Mouse (Mus musculus) C2C12 (cell line): ENCODE data around the gene Tsc2. TPM values are rescaled to one million over a fixed set of nuclear protein-coding genes. Genes with fewer than 3 reads are reported as not detected.

Experiments used
- H3K27me3 ChIP-seq: one replicate; pipeline ENCODE4 v1.6.1; 2011; ENCODE audit not compliant: control insufficient read depth, insufficient read depth, insufficient read length
- H3K36me3 ChIP-seq: one replicate; pipeline ENCODE4 v1.6.1; 2011; ENCODE audit not compliant: control insufficient read depth, insufficient read depth
- H3K4me3 ChIP-seq: one replicate; pipeline ENCODE4 v1.5.1; 2011; ENCODE audit warnings: mild to moderate bottlenecking, control low read depth; ENCODE audit not compliant: poor library complexity, insufficient read depth, severe bottlenecking
- H3K79me2 ChIP-seq: one replicate; pipeline ENCODE4 v1.6.1; 2011; ENCODE audit not compliant: control insufficient read depth, insufficient read depth
- H3K79me3 ChIP-seq: one replicate; pipeline ENCODE4 v1.6.1; 2011; ENCODE audit warnings: low read depth, control low read depth
- H3ac ChIP-seq: one replicate; pipeline ENCODE3; 2011; ENCODE audit warnings: low read depth; ENCODE audit not compliant: control insufficient read depth, insufficient read length
- CEBPB ChIP-seq: IDR thresholded peaks from one replicate; pipeline ENCODE4 v1.6.1; 2011; ENCODE audit warnings: low read depth, mild to moderate bottlenecking, control low read depth, moderate library complexity
- CTCF ChIP-seq: IDR thresholded peaks from one replicate; pipeline ENCODE4 v1.5.1; 2011; ENCODE audit not compliant: control insufficient read depth, insufficient read depth, insufficient read length
- FOSL1 ChIP-seq: IDR thresholded peaks from one replicate; pipeline ENCODE4 v1.8.0; 2011; ENCODE audit warnings: mild to moderate bottlenecking, low read length; ENCODE audit not compliant: poor library complexity, insufficient read depth, severe bottlenecking
- MAX ChIP-seq: IDR thresholded peaks from one replicate; pipeline ENCODE4 v1.6.1; 2011; ENCODE audit warnings: mild to moderate bottlenecking, control low read depth
- MYOD1 ChIP-seq: IDR thresholded peaks from one replicate; pipeline ENCODE4 v1.6.1; 2011; ENCODE audit warnings: low read depth; ENCODE audit not compliant: control insufficient read depth, insufficient read length
- MYOG ChIP-seq: IDR thresholded peaks from one replicate; pipeline ENCODE4 v1.6.1; 2011; ENCODE audit not compliant: control insufficient read depth, insufficient read length; ENCODE audit errors: extremely low read depth
- USF1 ChIP-seq: IDR thresholded peaks from one replicate; pipeline ENCODE4 v1.6.1; 2011; ENCODE audit warnings: low read depth, mild to moderate bottlenecking, control low read depth, moderate library complexity
- polyA plus RNA-seq: library from polyadenylated mRNA; unstranded; fragments of >200 nt; fragmentation: generic; extraction: Trizol; gene quantifications from one replicate; pipeline ENCODE4 v1.2.1, GENCODE M21; 2012; ENCODE audit warnings: missing spikeins

The Tsc2 gene
- polyA plus RNA-seq, 1 experiment, result 33.3 TPM

DNA sequence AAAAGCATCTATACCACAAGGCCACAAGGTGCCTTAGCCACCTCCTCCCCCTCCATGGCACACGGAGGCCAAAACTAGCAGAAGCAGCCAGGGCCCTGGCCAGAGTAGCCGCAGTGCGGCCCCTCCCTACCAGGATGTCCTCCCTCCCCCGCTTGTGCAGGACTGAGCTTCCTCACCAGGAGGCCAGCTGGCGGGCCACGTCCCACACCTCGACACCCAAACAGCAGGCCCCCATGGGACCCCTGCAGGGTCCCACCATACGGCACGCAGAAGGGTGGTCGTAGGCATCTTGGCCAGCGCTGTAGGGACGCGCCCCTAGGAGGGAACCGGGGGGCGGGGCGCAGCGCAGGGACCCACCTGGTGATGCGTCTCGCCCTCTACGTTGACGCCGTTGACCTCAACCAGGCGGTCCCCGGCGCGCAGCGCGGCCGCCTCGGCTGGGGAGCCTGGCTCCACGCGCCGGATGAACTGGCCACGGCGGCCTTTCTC lies 17.2 kb upstream of the Tsc2 start:
- H3K36me3 ChIP-seq, result no peaks in the 10 kb centered on the region
- H3ac ChIP-seq, result peak overlapping the region; percentile 73
- peaks cover 4% of the 10 kb centered on the region for H3K27me3 ChIP-seq
- no peak for TF ChIP-seq MYOG
- TF ChIP-seq MYOD1, result no peak
- TF ChIP-seq MAX, result no peak
- TF ChIP-seq CTCF, result no peak
- no peak for TF ChIP-seq FOSL1
- no peak for TF ChIP-seq CEBPB
- TF ChIP-seq USF1, result no peak
- H3K4me3 ChIP-seq, result peak overlapping the region; percentile 23
- no peaks in the 10 kb centered on the region for H3K79me3 ChIP-seq
- no peaks in the 10 kb centered on the region for H3K79me2 ChIP-seq

DNA sequence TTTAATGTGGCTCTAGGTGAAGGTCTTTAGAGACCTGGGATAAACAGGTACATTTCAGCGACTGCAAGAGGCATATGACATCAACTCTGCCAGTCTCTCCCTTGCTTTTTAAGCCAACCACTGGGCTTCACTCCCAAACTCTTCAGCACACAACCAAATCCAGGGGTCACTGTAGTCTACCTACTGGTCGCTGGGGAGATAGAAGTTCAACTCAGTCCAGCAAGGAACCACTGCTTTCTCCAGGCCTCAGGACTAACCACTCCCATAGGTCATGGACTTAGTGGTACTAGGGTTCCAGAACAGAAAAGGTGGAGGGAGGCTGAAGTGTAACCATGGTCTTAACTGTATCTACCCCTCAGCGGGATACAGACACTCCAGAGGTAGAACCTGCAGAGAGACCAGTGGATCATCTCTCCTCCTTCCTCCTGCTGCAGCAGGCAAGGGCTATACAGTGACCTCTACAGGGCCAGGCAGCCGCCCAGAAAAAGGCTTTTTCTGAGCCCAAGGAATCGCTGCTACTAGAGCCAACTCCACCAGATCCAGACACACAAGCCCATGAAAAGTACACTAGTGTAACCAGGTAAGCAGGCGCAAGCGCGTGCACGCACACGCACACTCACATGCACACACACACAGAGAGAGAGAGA lies 16.4 kb upstream of the Tsc2 start:
- Histone ChIP-seq H3K36me3 (no peaks in the 10 kb centered on the region), H3K79me2 (no peaks in the 10 kb centered on the region), H3K4me3 (no peak overlapping the region), H3ac (no peak overlapping the region), H3K27me3 (peaks cover 4% of the 10 kb centered on the region), H3K79me3 (no peaks in the 10 kb centered on the region)
- TF ChIP-seq MYOD1 (no peak), CTCF (no peak), MAX (no peak), CEBPB (no peak), FOSL1 (no peak), MYOG (no peak), USF1 (no peak)

DNA sequence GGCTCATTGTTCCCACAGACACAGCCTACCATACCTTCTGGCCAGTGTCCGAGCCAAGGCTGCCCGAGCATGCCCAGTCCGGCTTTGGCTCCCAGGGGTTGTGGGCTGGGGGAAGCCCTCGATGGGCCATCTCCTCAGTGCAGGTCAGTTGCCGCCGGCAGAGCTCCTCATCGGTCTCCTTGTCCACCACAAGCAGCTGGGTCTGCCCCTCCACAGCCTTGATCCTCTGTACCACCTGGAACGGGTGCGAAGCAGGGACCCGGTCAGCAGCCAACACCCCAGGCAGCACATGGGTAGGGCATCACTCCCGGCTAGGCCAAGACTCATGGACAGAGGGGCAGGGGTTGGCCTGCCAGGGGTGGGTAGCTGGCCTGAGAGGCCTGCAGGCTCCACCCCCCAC lies 15.1 kb upstream of the Tsc2 start:
- TF ChIP-seq FOSL1 (no peak), USF1 (no peak), MYOG (no peak), MYOD1 (no peak), CEBPB (no peak), CTCF (no peak), MAX (no peak)
- H3ac ChIP-seq, result no peak overlapping the region
- H3K79me3 ChIP-seq, result no peaks in the 10 kb centered on the region
- H3K36me3 ChIP-seq, result no peaks in the 10 kb centered on the region
- H3K27me3 ChIP-seq, result peaks cover 4% of the 10 kb centered on the region
- H3K4me3 ChIP-seq, result no peak overlapping the region
- no peaks in the 10 kb centered on the region for H3K79me2 ChIP-seq

DNA sequence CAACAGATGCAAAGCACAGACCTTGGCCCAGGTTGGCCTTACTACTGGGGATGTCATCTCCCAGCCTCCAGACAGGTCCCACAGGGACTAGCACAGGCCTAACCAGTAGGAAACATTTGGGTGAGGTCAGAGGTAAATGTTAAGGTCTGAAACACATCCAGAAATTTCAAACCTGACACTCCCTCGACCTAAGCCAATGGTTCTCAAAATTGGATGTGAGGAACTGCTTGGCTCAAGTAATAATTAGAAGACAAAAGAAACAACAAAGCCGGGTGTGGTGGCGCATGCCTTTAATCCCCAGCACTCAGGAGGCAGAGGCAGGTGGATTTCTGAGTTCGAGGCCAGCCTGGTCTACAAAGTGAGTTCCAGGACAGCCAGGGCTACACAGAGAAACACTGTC lies 14.0 kb upstream of the Tsc2 start:
- H3K79me3 ChIP-seq, result no peaks in the 10 kb centered on the region
- peaks cover 4% of the 10 kb centered on the region for H3K27me3 ChIP-seq
- H3ac ChIP-seq, result no peak overlapping the region
- no peaks in the 10 kb centered on the region for H3K79me2 ChIP-seq
- H3K36me3 ChIP-seq, result no peaks in the 10 kb centered on the region
- TF ChIP-seq USF1 (no peak), MAX (no peak), CTCF (no peak), FOSL1 (no peak), MYOD1 (no peak)
- H3K4me3 ChIP-seq, result no peak overlapping the region

DNA sequence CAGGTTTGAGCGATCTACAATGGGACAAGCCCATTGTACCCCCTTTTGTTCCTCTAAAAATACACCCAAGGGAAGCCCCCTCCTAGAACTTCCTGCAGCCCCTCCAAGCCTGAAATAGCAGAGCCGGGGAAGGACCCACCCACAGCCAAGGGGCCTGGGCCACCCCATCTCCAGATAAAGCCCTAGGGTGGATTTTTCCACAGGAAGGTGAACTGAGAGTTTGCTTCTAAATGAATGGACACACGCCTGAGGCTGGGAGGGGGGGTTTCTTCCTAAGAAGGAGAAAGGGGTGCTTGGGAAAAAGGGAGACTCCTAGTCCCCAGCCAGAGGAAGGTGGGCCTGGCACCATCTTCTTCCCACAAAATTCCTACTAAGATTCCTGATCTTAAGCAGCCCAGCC lies 13.5 kb upstream of the Tsc2 start:
- H3K36me3 ChIP-seq, result no peaks in the 10 kb centered on the region
- H3K79me3 ChIP-seq, result no peaks in the 10 kb centered on the region
- H3K27me3 ChIP-seq, result no peaks in the 10 kb centered on the region
- H3K4me3 ChIP-seq, result no peak overlapping the region
- no peak overlapping the region for H3ac ChIP-seq
- TF ChIP-seq FOSL1 (no peak), MYOD1 (no peak), MYOG (no peak), CEBPB (no peak), USF1 (no peak), CTCF (no peak), MAX (no peak)
- no peaks in the 10 kb centered on the region for H3K79me2 ChIP-seq
